Mouse (Mus musculus): Measurements from ENCODE around the gene Pithd1. TPM values are rescaled to one million over a fixed set of nuclear protein-coding genes. Genes with fewer than 3 reads are reported as not detected.
A peak's percentile ranks its signal among the peaks of the same experiment; 100 is the strongest.

Pithd1 gene
- polyA plus RNA-seq, 1 experiment from 2014 or later, result 70.0 TPM

DNA sequence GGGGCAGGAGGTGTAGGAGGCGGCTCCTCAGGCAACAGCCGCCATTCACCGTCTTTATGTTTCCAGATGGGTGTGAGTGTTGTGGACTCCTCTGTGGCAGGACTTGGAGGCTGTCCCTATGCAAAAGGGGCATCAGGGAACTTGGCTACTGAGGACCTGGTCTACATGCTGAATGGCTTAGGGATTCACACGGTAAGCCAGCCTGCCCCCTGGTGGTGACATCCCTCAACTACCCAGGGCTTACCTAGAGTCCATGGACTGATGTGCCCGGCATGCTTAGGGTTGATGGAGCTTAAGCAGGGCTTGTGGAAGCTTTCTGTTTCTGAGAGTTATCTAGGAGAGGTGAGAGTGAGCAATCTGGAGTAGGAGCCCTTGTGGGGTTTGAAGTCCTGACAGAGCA is 26.3 kb downstream of the Pithd1 start:
- Histone ChIP-seq H3K9me3 (ENCODE audit: control insufficient read depth, low read length) (no peaks in the 10 kb centered on the region), H3K36me3 (ENCODE audit: control insufficient read depth, insufficient read depth, low read length) (peaks cover 42% of the 10 kb centered on the region), H3K27ac (replicated peaks; ENCODE audit: low read depth, low read length) (no peak overlapping the region), H3K4me2 (ENCODE audit: low read length) (no peak overlapping the region), H3K4me3 (replicated peaks; ENCODE audit: low read depth, low read length) (no peak overlapping the region), H3K4me1 (ENCODE audit: control insufficient read depth, insufficient read depth, low read length) (peaks cover 6% of the 10 kb centered on the region), H3K9ac (replicated peaks; ENCODE audit: low read length) (no peak overlapping the region), H3K27me3 (ENCODE audit: control insufficient read depth, insufficient read depth, low read length) (no peaks in the 10 kb centered on the region)
- ATAC-seq (ENCODE audit: low FRiP score, low TSS enrichment), result no peak
- peak; percentile 89 for DNase-seq
- WGBS, result 31% methylated on average over 5 of the region's 5 CpGs

DNA sequence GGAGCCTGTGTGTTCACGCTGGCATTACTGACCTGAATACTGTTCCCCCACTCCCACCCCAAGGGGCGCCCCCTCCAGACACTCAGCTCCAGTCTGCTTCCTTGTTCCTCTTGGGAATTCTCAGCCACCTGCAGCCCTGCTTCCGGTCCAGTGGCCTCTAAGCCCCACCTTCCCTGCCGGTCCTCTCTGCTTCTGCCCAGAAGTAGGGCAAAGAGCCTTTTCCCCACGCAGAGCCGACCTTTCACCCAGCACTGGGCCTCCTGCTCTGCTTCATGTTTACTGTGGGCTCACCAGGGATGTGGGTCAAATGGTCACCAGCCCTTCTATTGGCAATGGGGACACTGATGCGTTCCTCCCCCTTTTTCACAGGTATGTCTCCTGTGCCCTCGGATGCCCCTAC is 28.7 kb downstream of the Pithd1 start:
- Histone ChIP-seq H3K9ac (replicated peaks; ENCODE audit: low read length) (no peak overlapping the region), H3K36me3 (ENCODE audit: control insufficient read depth, insufficient read depth, low read length) (peaks cover 54% of the 10 kb centered on the region), H3K27ac (replicated peaks; ENCODE audit: low read depth, low read length) (no peak overlapping the region), H3K4me2 (ENCODE audit: low read length) (no peak overlapping the region), H3K4me3 (replicated peaks; ENCODE audit: low read depth, low read length) (no peak overlapping the region), H3K4me1 (ENCODE audit: control insufficient read depth, insufficient read depth, low read length) (no peaks in the 10 kb centered on the region; the same call in 1 of the 2 replicates), H3K9me3 (ENCODE audit: control insufficient read depth, low read length) (no peaks in the 10 kb centered on the region), H3K27me3 (ENCODE audit: control insufficient read depth, insufficient read depth, low read length) (no peaks in the 10 kb centered on the region)
- 63% methylated on average over 8 of the region's 8 CpGs for WGBS
- no peak for DNase-seq
- no peak for ATAC-seq (ENCODE audit: low FRiP score, low TSS enrichment)

DNA sequence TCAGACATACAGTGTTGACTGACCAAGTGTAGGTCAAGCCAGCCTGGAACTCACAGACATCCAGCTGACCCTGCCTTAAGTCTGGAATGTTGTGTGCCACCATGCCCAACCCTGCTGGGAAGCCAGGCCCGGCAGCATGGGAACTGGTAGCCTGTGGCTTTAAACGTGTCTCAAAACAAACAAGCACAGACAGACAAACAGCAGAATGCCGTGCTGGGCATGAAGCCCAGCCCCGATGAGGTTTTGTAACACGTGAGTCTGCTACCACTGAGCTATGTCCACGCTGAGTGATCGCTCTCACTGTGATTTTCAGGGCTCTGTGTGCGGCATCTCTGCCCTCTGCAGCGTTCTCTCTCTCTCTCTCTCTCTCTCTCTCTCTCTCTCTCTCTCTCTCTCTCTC is 31.2 kb downstream of the Pithd1 start:
- no peaks in the 10 kb centered on the region for H3K9me3 ChIP-seq (ENCODE audit: control insufficient read depth, low read length)
- no peak overlapping the region for H3K4me2 ChIP-seq (ENCODE audit: low read length)
- no peak for ATAC-seq (ENCODE audit: low FRiP score, low TSS enrichment)
- H3K27ac ChIP-seq (replicated peaks; ENCODE audit: low read depth, low read length), result no peak overlapping the region
- no peak overlapping the region for H3K4me3 ChIP-seq (replicated peaks; ENCODE audit: low read depth, low read length)
- DNase-seq, result no peak
- peaks cover 63% of the 10 kb centered on the region for H3K36me3 ChIP-seq (ENCODE audit: control insufficient read depth, insufficient read depth, low read length)
- H3K27me3 ChIP-seq (ENCODE audit: control insufficient read depth, insufficient read depth, low read length), result no peaks in the 10 kb centered on the region
- H3K4me1 ChIP-seq (ENCODE audit: control insufficient read depth, insufficient read depth, low read length), result no peaks in the 10 kb centered on the region
- no peak overlapping the region for H3K9ac ChIP-seq (replicated peaks; ENCODE audit: low read length)
- 88% methylated on average over 9 of the region's 9 CpGs for WGBS

DNA sequence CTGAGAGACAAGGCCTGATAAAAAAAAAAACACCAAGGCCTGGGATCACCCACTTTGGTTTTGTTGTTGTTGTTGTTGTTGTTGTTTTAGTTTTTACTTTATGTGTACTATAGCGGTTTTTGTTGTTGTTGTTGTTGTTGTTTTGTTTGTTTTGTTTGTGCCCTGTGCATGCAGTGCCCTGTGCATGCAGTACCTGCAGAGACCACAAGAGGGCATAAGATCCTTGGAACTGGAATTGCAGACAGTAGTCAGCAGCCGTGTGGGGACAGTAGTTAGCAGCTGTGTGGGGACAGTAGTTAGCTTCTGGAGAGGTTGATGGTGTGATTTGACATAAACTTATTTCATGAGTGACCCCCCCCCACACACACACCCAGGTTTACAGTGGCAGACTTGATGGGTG is 32.8 kb downstream of the Pithd1 start:
- peaks cover 50% of the 10 kb centered on the region for H3K36me3 ChIP-seq (ENCODE audit: control insufficient read depth, insufficient read depth, low read length)
- no peak; the same call in 1 of the 2 replicates for ATAC-seq (ENCODE audit: low FRiP score, low TSS enrichment)

DNA sequence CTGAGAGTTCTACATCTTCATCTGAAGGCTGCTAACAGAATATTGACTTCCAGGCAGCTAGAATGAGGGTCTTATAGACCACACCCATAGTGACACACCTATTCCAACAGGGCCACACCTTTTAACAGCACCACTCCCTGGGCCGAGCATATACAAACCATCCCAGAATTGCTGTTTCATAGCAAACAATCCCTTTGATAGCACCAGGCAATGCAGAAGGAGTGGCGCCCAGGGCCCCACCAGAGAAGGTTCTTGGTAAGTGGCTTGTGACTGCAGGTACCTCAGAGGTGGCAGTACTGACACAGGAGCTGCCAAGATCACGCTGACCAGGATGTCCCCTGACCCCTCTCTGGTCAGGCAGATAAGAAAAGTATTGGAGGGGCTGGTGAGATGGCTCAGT is 33.9 kb downstream of the Pithd1 start:
- 92% methylated on average over 3 of the region's 3 CpGs for WGBS
- Histone ChIP-seq H3K4me3 (replicated peaks; ENCODE audit: low read depth, low read length) (no peak overlapping the region), H3K9me3 (ENCODE audit: control insufficient read depth, low read length) (no peaks in the 10 kb centered on the region), H3K9ac (replicated peaks; ENCODE audit: low read length) (no peak overlapping the region), H3K36me3 (ENCODE audit: control insufficient read depth, insufficient read depth, low read length) (peaks cover 41% of the 10 kb centered on the region), H3K27ac (replicated peaks; ENCODE audit: low read depth, low read length) (no peak overlapping the region), H3K4me2 (ENCODE audit: low read length) (no peak overlapping the region), H3K27me3 (ENCODE audit: control insufficient read depth, insufficient read depth, low read length) (no peaks in the 10 kb centered on the region), H3K4me1 (ENCODE audit: control insufficient read depth, insufficient read depth, low read length) (no peaks in the 10 kb centered on the region)
- ATAC-seq (ENCODE audit: low FRiP score, low TSS enrichment) (no peak), DNase-seq (no peak)

More for the DNA sequence above, 32.8 kb downstream of the Pithd1 start:
- no peaks in the 10 kb centered on the region for H3K27me3 ChIP-seq (ENCODE audit: control insufficient read depth, insufficient read depth, low read length)
- no peaks in the 10 kb centered on the region for H3K9me3 ChIP-seq (ENCODE audit: control insufficient read depth, low read length)
- peak; percentile 88 for DNase-seq
- H3K9ac ChIP-seq (replicated peaks; ENCODE audit: low read length), result no peak overlapping the region
- H3K27ac ChIP-seq (replicated peaks; ENCODE audit: low read depth, low read length), result no peak overlapping the region
- WGBS, result 13% methylated on average over 2 of the region's 2 CpGs
- H3K4me3 ChIP-seq (replicated peaks; ENCODE audit: low read depth, low read length), result no peak overlapping the region
- H3K4me2 ChIP-seq (ENCODE audit: low read length), result no peak overlapping the region
- H3K4me1 ChIP-seq (ENCODE audit: control insufficient read depth, insufficient read depth, low read length), result no peaks in the 10 kb centered on the region

DNA sequence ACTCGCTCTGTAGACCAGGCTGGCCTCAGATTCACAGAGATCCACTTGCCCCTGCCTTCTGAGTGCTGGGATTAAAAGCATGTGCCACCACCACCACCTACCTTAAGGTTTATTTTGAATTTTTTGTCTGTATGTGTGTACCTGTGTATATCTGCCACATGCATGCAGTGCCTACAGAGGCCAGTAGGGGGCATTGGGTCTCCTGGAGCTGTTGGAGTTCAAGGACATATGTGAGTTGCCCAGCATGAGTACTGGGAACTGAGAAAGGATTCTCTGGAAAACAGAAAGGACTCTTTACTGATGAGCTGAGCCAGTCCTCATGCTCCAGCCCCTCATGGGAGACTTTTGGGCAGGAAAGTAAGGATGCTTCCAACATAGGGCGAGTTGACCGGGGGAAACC is 35.6 kb downstream of the Pithd1 start:
- peaks cover 34% of the 10 kb centered on the region for H3K36me3 ChIP-seq (ENCODE audit: control insufficient read depth, insufficient read depth, low read length)
- H3K9me3 ChIP-seq (ENCODE audit: control insufficient read depth, low read length), result no peaks in the 10 kb centered on the region
- H3K4me3 ChIP-seq (replicated peaks; ENCODE audit: low read depth, low read length), result no peak overlapping the region
- no peak overlapping the region for H3K4me2 ChIP-seq (ENCODE audit: low read length)
- H3K9ac ChIP-seq (replicated peaks; ENCODE audit: low read length), result no peak overlapping the region
- ATAC-seq (ENCODE audit: low FRiP score, low TSS enrichment) (no peak), DNase-seq (no peak)
- WGBS, result 98% methylated on average over 3 of the region's 3 CpGs
- H3K4me1 ChIP-seq (ENCODE audit: control insufficient read depth, insufficient read depth, low read length), result no peaks in the 10 kb centered on the region
- H3K27me3 ChIP-seq (ENCODE audit: control insufficient read depth, insufficient read depth, low read length), result no peaks in the 10 kb centered on the region
- H3K27ac ChIP-seq (replicated peaks; ENCODE audit: low read depth, low read length), result no peak overlapping the region

DNA sequence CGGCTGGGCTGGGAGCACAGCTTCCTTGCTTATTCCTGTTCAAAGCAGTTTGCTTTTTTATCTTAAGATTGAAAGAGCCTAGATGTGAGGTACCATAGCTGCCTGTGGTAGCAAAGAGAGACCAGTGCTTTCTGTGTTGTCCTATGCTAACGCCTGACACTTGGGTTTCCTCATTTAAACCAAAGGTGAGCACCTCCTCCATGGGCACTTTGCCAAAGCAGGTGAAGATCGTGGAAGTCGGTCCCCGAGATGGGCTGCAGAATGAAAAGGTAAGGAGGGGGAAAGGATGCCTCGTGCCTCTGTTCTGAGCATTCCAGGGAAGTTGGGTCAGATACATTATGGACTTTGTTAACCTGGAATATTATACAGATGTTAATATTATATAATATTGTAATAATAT is 36.7 kb downstream of the Pithd1 start:
- WGBS, result 92% methylated on average over 6 of the region's 6 CpGs
- Histone ChIP-seq H3K4me2 (ENCODE audit: low read length) (no peak overlapping the region), H3K9ac (replicated peaks; ENCODE audit: low read length) (no peak overlapping the region), H3K27ac (replicated peaks; ENCODE audit: low read depth, low read length) (no peak overlapping the region), H3K9me3 (ENCODE audit: control insufficient read depth, low read length) (no peaks in the 10 kb centered on the region), H3K27me3 (ENCODE audit: control insufficient read depth, insufficient read depth, low read length) (no peaks in the 10 kb centered on the region), H3K4me3 (replicated peaks; ENCODE audit: low read depth, low read length) (no peak overlapping the region), H3K4me1 (ENCODE audit: control insufficient read depth, insufficient read depth, low read length) (no peaks in the 10 kb centered on the region), H3K36me3 (ENCODE audit: control insufficient read depth, insufficient read depth, low read length) (peaks cover 28% of the 10 kb centered on the region)
- no peak for ATAC-seq (ENCODE audit: low FRiP score, low TSS enrichment)
- no peak for DNase-seq

DNA sequence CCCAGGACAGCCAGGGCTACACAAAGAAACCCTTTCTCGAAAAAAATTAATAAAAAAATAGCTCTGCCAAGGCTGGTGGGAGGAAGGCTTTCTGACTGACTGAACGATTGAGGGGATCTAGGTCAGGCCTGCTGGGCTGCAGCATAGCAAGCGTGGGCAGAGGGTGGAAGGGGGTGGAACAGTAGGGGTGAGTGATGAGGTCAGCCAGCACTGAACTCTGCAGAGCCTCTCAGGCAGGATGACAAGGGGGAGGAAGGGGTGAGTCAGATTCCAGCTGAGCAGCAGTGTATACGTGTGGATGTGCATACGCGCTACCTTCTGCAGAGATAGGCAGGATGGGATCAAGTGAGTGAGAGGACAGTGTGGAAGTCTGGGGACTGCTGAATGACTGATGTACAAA is 37.2 kb downstream of the Pithd1 start:
- no peak for ATAC-seq (ENCODE audit: low FRiP score, low TSS enrichment)
- Histone ChIP-seq H3K4me1 (ENCODE audit: control insufficient read depth, insufficient read depth, low read length) (no peaks in the 10 kb centered on the region), H3K4me3 (replicated peaks; ENCODE audit: low read depth, low read length) (no peak overlapping the region), H3K9ac (replicated peaks; ENCODE audit: low read length) (no peak overlapping the region), H3K36me3 (ENCODE audit: control insufficient read depth, insufficient read depth, low read length) (peaks cover 23% of the 10 kb centered on the region), H3K4me2 (ENCODE audit: low read length) (no peak overlapping the region), H3K9me3 (ENCODE audit: control insufficient read depth, low read length) (no peaks in the 10 kb centered on the region), H3K27ac (replicated peaks; ENCODE audit: low read depth, low read length) (no peak overlapping the region), H3K27me3 (ENCODE audit: control insufficient read depth, insufficient read depth, low read length) (no peaks in the 10 kb centered on the region)
- DNase-seq, result no peak
- WGBS, result 73% methylated on average over 6 of the region's 6 CpGs

DNA sequence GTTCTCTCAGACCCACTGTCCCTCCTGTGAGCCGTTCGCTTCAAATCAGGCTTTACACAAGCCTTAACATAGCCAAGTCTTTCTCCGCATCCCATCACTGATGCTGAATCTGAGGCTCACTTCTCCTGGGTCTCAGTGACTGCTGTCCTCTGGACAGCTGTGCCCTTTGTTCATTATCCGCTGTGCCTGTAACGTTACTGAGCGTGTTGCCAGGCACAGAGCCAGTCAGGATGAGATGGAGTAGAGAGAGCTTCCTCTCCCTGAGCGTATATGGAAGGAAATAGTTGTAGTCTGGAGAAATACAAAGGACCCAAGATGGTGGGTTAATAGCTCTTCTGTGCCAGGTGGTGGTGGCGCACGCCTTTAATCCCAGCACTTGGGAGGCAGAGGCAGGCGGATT is 37.6 kb downstream of the Pithd1 start:
- H3K4me3 ChIP-seq (replicated peaks; ENCODE audit: low read depth, low read length), result no peak overlapping the region
- H3K9me3 ChIP-seq (ENCODE audit: control insufficient read depth, low read length), result no peaks in the 10 kb centered on the region
- H3K27ac ChIP-seq (replicated peaks; ENCODE audit: low read depth, low read length), result no peak overlapping the region
- H3K36me3 ChIP-seq (ENCODE audit: control insufficient read depth, insufficient read depth, low read length), result peaks cover 20% of the 10 kb centered on the region
- WGBS, result 87% methylated on average over 10 of the region's 10 CpGs
- no peak for ATAC-seq (ENCODE audit: low FRiP score, low TSS enrichment)
- H3K4me1 ChIP-seq (ENCODE audit: control insufficient read depth, insufficient read depth, low read length), result no peaks in the 10 kb centered on the region
- H3K9ac ChIP-seq (replicated peaks; ENCODE audit: low read length), result no peak overlapping the region
- no peak overlapping the region for H3K4me2 ChIP-seq (ENCODE audit: low read length)
- no peaks in the 10 kb centered on the region for H3K27me3 ChIP-seq (ENCODE audit: control insufficient read depth, insufficient read depth, low read length)
- DNase-seq, result no peak

Data from midbrain, embryonic 14.5 days (tissue).